Mouse (Mus musculus): ENCODE results near the gene Bsn.
A peak's percentile ranks its signal among the peaks of the same experiment; 100 is the strongest.

GRCm38 (mm10) chr9:108220380-108220774, 30.2 kb upstream of the Bsn start:
- TF ChIP-seq POLR2A (IDR thresholded peaks at IDR 0.05; ENCODE audit: insufficient read length, low read depth) (no peak), SRF (IDR thresholded peaks at IDR 0.05; ENCODE audit: control insufficient read depth, insufficient read length, low read depth) (no peak), CEBPB (IDR thresholded peaks at IDR 0.05; ENCODE audit: insufficient read depth, poor library complexity, severe bottlenecking) (no peak), USF1 (IDR thresholded peaks at IDR 0.05; ENCODE audit: low read depth) (peak; percentile 91)
